Mouse (Mus musculus) forebrain, embryonic 12.5 days (tissue): ENCODE results near the gene Zfp239. TPM values are rescaled to one million over a fixed set of nuclear protein-coding genes. Genes with fewer than 3 reads are reported as not detected.

Experiments used
- ATAC-seq: fragments of 200-750 bp; cut with Nextera tagmentation; 2 replicates; pipeline ENCODE4 v1.8.0; 2017; ENCODE audit warnings: moderate TSS enrichment; ENCODE audit not compliant: low FRiP score
- H3K27ac ChIP-seq: fragments of 300-500 bp; sonication (generic); 2 replicates; pipeline ENCODE4 v1.5.1; 2016; ENCODE audit warnings: mild to moderate bottlenecking
- H3K27me3 ChIP-seq: fragments of 300-500 bp; sonication (generic); 2 replicates; pipeline ENCODE4 v1.6.1; 2016; ENCODE audit warnings: mild to moderate bottlenecking
- H3K36me3 ChIP-seq: fragments of 300-500 bp; sonication (generic); replicated peaks from 2 replicates; pipeline ENCODE4 v1.6.1; 2016; ENCODE audit warnings: mild to moderate bottlenecking
- H3K4me1 ChIP-seq: fragments of 300-500 bp; sonication (generic); 2 replicates; pipeline ENCODE4 v1.6.1; 2016
- H3K4me2 ChIP-seq: fragments of 300-500 bp; sonication (generic); 2 replicates; pipeline ENCODE4 v1.6.1; 2016; ENCODE audit warnings: mild to moderate bottlenecking, moderate library complexity
- H3K4me3 ChIP-seq: fragments of 300-500 bp; sonication (generic); replicated peaks from 2 replicates; pipeline ENCODE4 v1.5.1; 2016; ENCODE audit warnings: mild to moderate bottlenecking
- H3K9ac ChIP-seq: fragments of 300-500 bp; sonication (generic); 2 replicates; pipeline ENCODE4 v1.6.1; 2016; ENCODE audit warnings: mild to moderate bottlenecking
- H3K9me3 ChIP-seq: fragments of 300-500 bp; sonication (generic); 2 replicates; pipeline ENCODE4 v1.6.1; 2016
- WGBS: fragments of 180-500 bp; shearing (Covaris S2); methylation state at CpG from one replicate; pipeline ENCODE4 v1.1.7; 2016; 5-methylcytosine and 5-hydroxymethylcytosine counted together
- polyA plus RNA-seq: library from polyadenylated mRNA; unstranded; fragments of >200 nt; fragmentation: Nextera tagmentation; extraction: Ambion mirVana; gene quantifications from 2 replicates; pipeline ENCODE4 v1.2.1, GENCODE M21; 2016

The Zfp239 gene
- polyA plus RNA-seq, 1 experiment from 2014 or later: 13.1 TPM

DNA sequence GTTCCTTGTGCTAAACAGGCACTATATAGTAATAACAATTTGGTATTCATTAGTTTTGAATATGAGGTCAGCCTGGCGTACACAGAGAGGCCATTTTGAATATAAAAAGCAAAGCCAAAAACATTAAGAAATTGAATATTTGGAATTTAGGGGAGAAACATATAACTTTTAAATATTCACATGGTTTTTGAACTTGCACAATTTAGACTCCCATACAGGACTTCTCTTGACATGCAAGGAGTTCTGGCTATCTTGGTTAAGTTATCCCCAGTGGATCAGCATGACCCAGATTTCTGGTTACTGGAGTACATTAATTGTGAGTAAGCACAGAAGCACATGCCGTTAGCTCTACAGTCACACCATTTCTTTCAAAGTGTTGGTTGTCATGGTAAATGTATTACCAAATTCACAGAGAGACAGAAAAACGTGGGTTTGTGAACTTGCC, 18.5 kb downstream of the Zfp239 start:
- ATAC-seq: no peak
- no peaks in the 10 kb centered on the region for H3K9me3 ChIP-seq
- H3K27me3 ChIP-seq: no peaks in the 10 kb centered on the region
- no peaks in the 10 kb centered on the region for H3K36me3 ChIP-seq
- peak overlapping the region; percentile 55 for H3K9ac ChIP-seq
- peak overlapping the region; percentile 61 for H3K4me2 ChIP-seq
- H3K27ac ChIP-seq: peak overlapping the region; percentile 39
- WGBS: 45% methylated on average over 3 of the region's 3 CpGs
- peaks cover 14% of the 10 kb centered on the region for H3K4me1 ChIP-seq
- peak overlapping the region; percentile 48 for H3K4me3 ChIP-seq

- Histone ChIP-seq H3K36me3 (no peaks in the 10 kb centered on the region), H3K27ac (no peak overlapping the region), H3K9ac (no peak overlapping the region), H3K4me3 (no peak overlapping the region), H3K4me2 (peak overlapping the region; percentile 61; the same call in 1 of the 2 replicates), H3K9me3 (no peaks in the 10 kb centered on the region), H3K4me1 (peaks cover 14% of the 10 kb centered on the region), H3K27me3 (no peaks in the 10 kb centered on the region)
- ATAC-seq: no peak
- 44% methylated on average over 7 of the region's 7 CpGs for WGBS
Observed at GRCm38 (mm10) chr6:117881229-117881628, 19.3 kb downstream of the Zfp239 start.

GRCm38 (mm10) chr6:117881997-117882396, 20.1 kb downstream of the Zfp239 start:
- H3K4me2 ChIP-seq: no peak overlapping the region
- WGBS: 82% methylated on average over 7 of the region's 7 CpGs
- H3K9ac ChIP-seq: no peak overlapping the region
- H3K27ac ChIP-seq: no peak overlapping the region
- ATAC-seq: no peak
- no peak overlapping the region for H3K4me3 ChIP-seq
- H3K4me1 ChIP-seq: peaks cover 14% of the 10 kb centered on the region
- H3K36me3 ChIP-seq: no peaks in the 10 kb centered on the region
- no peaks in the 10 kb centered on the region for H3K9me3 ChIP-seq
- no peaks in the 10 kb centered on the region for H3K27me3 ChIP-seq

DNA sequence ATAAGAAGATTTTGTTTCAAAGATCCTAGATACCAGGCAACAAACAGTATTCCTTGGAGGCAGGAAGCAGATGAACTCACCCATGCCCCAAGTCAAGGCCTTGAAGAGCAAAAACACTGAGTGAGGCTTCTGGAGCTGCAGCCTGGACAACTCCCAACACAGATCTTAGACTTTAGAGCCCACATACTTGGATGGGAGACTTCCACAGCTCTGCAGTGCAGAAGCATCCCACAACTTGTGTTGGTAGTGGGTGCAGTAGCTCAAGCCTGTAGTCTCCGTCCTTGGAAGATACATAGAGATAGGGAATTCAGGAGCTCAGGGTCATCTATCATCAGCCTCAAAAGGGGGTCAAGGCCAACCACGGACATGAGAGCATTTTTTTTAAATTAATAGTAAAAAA, 24.0 kb downstream of the Zfp239 start:
- no peaks in the 10 kb centered on the region for H3K27me3 ChIP-seq
- no peaks in the 10 kb centered on the region for H3K36me3 ChIP-seq
- no peak for ATAC-seq
- WGBS: 90% methylated on average over 2 of the region's 2 CpGs
- peaks cover 11% of the 10 kb centered on the region for H3K4me1 ChIP-seq
- H3K9ac ChIP-seq: no peak overlapping the region
- H3K4me3 ChIP-seq: no peak overlapping the region
- H3K9me3 ChIP-seq: no peaks in the 10 kb centered on the region
- no peak overlapping the region for H3K27ac ChIP-seq
- H3K4me2 ChIP-seq: no peak overlapping the region

DNA sequence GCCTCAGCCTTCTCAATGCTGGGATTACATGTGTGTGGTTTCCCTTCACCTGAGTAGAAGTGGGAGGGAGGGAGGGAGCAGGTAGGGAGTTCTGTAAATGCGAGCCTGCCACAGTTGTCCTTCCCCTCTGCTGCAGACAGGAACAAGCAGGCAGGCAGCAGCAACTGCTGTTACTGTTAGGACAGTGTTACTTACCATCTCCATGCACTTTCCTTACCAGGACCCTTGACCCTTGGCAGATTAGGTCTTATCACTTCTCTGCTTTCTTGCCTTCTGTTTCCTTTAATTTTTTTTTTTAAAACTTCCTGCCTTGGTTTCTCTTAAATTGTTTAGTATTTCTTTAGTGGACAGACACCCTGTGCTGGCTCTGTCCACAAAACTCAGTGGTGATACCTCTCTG, 26.1 kb downstream of the Zfp239 start:
- no peaks in the 10 kb centered on the region for H3K27me3 ChIP-seq
- no peak overlapping the region for H3K4me3 ChIP-seq
- H3K9me3 ChIP-seq: no peaks in the 10 kb centered on the region
- H3K4me1 ChIP-seq: 0 out of 2 replicates have a peak, but pooled peaks cover 6% of the 10 kb centered on the region
- WGBS: 62% methylated on average over 1 of the region's 1 CpGs
- H3K27ac ChIP-seq: no peak overlapping the region
- ATAC-seq: no peak
- no peak overlapping the region for H3K4me2 ChIP-seq
- H3K36me3 ChIP-seq: no peaks in the 10 kb centered on the region
- no peak overlapping the region for H3K9ac ChIP-seq

DNA sequence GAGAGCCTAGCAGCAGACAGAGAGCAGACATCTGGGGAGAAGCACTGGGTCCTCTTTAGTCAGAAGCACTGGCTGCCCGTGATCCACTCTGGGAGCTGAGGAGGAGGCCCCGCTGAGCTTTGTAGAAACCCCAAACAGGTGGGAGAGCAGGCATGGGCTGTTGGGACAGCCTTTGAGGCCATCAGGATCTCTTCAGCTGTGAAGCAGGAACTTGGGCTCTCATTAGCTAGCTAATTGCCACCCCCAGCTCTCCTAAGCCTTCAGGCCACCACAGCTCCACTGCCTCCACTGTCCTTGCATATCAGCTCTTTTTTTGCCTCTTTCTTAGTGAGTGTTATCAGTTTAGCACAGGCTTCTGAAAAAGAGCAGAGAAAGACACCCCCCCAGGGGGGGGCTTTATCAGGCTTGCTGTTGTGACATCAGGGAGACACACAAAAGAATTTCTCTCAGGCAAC, 26.8 kb downstream of the Zfp239 start:
- Histone ChIP-seq H3K4me1 (0 out of 2 replicates have a peak, but pooled peaks cover 6% of the 10 kb centered on the region), H3K9me3 (no peaks in the 10 kb centered on the region), H3K27me3 (no peaks in the 10 kb centered on the region), H3K27ac (0 out of 2 replicates have a peak overlapping the region, but pooled peaks have one; percentile 31), H3K4me2 (no peak overlapping the region), H3K36me3 (no peaks in the 10 kb centered on the region), H3K4me3 (no peak overlapping the region), H3K9ac (0 out of 2 replicates have a peak overlapping the region, but pooled peaks have one; percentile 17)
- WGBS: 47% methylated on average over 2 of the region's 2 CpGs
- ATAC-seq: no peak

- no peaks in the 10 kb centered on the region for H3K27me3 ChIP-seq
- 0 out of 2 replicates have a peak, but pooled peaks cover 6% of the 10 kb centered on the region for H3K4me1 ChIP-seq
- WGBS: 90% methylated on average over 6 of the region's 6 CpGs
- H3K9me3 ChIP-seq: no peaks in the 10 kb centered on the region
- no peak overlapping the region for H3K4me3 ChIP-seq
- no peaks in the 10 kb centered on the region for H3K36me3 ChIP-seq
- no peak overlapping the region for H3K9ac ChIP-seq
- no peak for ATAC-seq
- no peak overlapping the region for H3K4me2 ChIP-seq
- no peak overlapping the region for H3K27ac ChIP-seq
Observed at GRCm38 (mm10) chr6:117890257-117890656, 28.4 kb downstream of the Zfp239 start.

DNA sequence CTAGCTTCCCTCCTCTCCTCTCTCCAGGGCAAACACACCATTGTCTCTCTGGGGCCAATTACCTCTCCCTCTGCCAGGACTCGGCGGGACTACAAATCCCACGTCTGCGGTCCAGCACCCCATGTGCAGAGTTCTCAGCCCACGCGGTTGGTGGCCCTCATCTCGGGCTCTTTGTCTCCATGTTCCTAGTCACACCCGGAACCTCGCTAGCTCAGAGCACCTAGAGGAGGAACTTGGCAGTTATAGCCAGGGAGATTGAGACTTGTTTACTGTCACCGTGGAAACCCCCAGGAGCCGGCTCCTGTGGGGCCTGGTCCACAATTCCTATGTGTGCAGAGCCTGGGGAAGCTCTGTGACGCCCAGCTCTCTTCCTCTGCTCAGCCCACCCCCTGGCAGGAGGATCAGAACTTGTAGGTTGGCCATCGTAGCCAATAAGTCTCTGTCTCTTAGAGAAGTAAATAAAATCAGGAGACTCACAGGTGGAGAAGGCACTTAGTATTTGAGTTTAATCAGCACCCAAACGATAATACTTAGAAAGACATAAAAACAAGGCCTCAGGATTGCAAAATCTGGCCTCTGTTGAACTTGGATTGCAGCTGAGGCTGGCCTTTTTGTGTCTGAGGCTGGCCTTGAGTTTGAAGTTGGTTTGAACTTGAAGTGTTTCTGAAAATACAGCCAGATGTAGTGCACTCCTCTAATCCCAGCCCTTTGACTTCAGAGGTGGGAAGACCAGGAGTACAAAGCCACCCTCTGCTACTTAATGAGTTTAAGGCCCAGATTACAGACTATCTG, 29.7 kb downstream of the Zfp239 start:
- Histone ChIP-seq H3K27me3 (no peaks in the 10 kb centered on the region), H3K4me1 (0 out of 2 replicates have a peak, but pooled peaks cover 6% of the 10 kb centered on the region), H3K27ac (no peak overlapping the region), H3K9me3 (no peaks in the 10 kb centered on the region), H3K36me3 (no peaks in the 10 kb centered on the region), H3K4me2 (no peak overlapping the region), H3K9ac (no peak overlapping the region), H3K4me3 (no peak overlapping the region)
- no peak for ATAC-seq
- WGBS: 61% methylated on average over 14 of the region's 14 CpGs

DNA sequence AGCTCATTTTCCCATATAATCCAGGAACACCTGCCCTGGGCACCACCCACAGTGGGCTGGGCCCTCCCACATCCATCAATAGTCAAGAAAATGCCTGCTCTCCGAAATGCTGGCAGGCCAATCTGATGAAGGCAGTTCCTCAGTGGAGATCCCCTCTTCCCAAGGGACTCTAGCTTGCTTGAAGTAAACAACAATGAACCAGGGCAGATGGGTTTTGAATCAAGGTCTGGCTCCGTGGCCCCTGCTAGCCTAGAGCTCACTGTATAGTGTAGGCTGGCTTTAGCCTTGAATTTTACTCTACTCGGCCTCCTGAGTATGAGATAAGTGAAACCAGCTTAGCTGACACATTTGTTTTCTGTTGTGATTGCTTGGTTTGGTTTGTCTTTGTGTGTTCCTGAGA, 30.5 kb downstream of the Zfp239 start:
- 71% methylated on average over 3 of the region's 3 CpGs for WGBS
- Histone ChIP-seq H3K4me1 (0 out of 2 replicates have a peak, but pooled peaks cover 6% of the 10 kb centered on the region), H3K9ac (no peak overlapping the region), H3K9me3 (no peaks in the 10 kb centered on the region), H3K36me3 (no peaks in the 10 kb centered on the region), H3K4me2 (no peak overlapping the region), H3K27ac (no peak overlapping the region), H3K4me3 (no peak overlapping the region), H3K27me3 (no peaks in the 10 kb centered on the region)
- no peak for ATAC-seq

DNA sequence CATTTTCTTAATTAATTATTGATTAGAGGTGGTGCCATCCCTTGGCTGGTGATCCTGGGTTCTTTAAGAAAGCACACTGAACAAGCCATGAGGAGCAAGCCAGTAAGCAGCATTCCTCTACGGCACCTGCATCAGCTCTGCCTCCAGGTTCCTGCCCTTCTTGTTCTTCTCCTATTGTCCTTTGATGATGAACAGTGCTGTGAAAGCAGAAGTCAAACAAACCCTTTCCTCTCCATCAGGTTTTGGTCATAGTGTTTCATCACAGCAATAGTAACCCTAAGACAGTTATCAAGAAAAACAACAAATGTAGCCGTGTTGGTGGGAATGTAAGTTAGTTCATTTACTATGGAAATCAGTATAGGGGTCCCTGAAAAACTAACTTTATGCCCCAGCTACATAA, 31.5 kb downstream of the Zfp239 start:
- H3K9ac ChIP-seq: no peak overlapping the region
- no peak for ATAC-seq
- no peak overlapping the region for H3K4me3 ChIP-seq
- no peaks in the 10 kb centered on the region for H3K27me3 ChIP-seq
- 0 out of 2 replicates have a peak, but pooled peaks cover 6% of the 10 kb centered on the region for H3K4me1 ChIP-seq
- no peak overlapping the region for H3K27ac ChIP-seq
- H3K4me2 ChIP-seq: no peak overlapping the region
- no peaks in the 10 kb centered on the region for H3K9me3 ChIP-seq
- 89% methylated on average over 2 of the region's 2 CpGs for WGBS
- H3K36me3 ChIP-seq: no peaks in the 10 kb centered on the region

GRCm38 (mm10) chr6:117897800-117898199, 35.9 kb downstream of the Zfp239 start:
- H3K4me2 ChIP-seq: no peak overlapping the region
- no peaks in the 10 kb centered on the region for H3K9me3 ChIP-seq
- no peak for ATAC-seq
- H3K27ac ChIP-seq: no peak overlapping the region
- H3K4me1 ChIP-seq: no peaks in the 10 kb centered on the region
- no peak overlapping the region for H3K9ac ChIP-seq
- H3K27me3 ChIP-seq: no peaks in the 10 kb centered on the region
- WGBS: 81% methylated on average over 5 of the region's 5 CpGs
- no peak overlapping the region for H3K4me3 ChIP-seq
- no peaks in the 10 kb centered on the region for H3K36me3 ChIP-seq

DNA sequence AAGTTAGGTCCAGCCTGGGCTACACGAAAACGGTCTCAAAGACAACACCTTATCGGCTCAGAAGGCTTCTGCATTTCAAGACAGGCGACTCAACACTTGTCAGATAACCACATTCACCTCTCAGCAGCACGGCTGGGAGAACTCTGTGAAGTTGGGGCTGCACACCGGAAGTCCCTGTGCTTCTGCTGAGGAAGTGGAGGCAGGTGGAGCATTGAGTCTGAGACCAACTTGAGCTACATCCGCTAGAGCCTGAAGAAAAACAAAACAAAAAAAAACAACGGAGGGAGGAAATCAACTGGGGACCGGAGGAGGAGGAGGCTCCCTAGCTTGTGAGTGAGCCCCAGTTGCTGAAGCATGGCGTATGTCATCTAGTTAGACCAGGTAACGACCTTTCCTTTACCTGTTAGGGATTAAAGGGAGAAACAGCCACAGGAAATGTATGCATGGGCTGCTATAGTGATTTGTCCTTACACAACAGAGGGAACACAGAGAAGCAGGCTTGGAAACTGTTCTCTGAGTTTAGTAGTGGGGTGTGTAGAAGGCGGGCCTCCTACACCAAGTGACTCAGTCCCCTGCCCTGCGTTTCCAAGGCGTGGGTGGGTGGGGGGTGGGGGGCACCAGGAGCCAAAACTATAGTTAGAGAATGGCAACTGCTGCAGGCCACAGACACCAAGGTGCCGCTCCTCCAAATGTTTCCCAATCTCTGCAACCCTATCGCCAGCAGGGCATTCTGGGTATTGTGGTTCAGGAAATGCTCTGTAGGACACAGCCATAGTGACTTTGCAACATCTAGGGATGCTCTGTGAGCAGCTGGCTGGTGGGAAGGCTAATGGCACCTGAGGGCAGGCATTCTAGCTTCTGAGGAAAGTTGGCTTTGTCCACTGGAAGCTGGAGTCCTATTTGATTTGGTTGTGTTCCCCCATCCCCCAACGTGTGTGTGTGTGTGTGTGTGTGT, 38.5 kb downstream of the Zfp239 start, which contains the start of gene Hnrnpf:
TSS of gene Hnrnpf (plus strand) at position 199 of the 955 bp plus-strand sequence.
- Histone ChIP-seq H3K9ac (no peak within 1 kb of the TSS), H3K4me3 (no peak within 1 kb of the TSS), H3K36me3 (no peaks in the 10 kb centered on the region), H3K27ac (no peak within 1 kb of the TSS), H3K9me3 (no peaks in the 10 kb centered on the region), H3K4me2 (no peak within 1 kb of the TSS), H3K4me1 (peaks cover 3% of the 10 kb centered on the region; the same call in 1 of the 2 replicates), H3K27me3 (no peaks in the 10 kb centered on the region)
- WGBS: 90% methylated on average over 17 of the region's 17 CpGs
- no peak for ATAC-seq
